Mouse (Mus musculus) E14TG2a.4 (cell line): ENCODE results near the gene Grm8.

ENCODE experiments used
- CTCF ChIP-seq: conservative IDR thresholded peaks from 2 replicates; pipeline ENCODE4 v1.5.1; 2014; ENCODE audit warnings: low read length
- NANOG ChIP-seq: IDR thresholded peaks from 2 replicates; pipeline ENCODE4 v1.6.1; 2014; ENCODE audit warnings: borderline replicate concordance, low read length, mixed read lengths

DNA sequence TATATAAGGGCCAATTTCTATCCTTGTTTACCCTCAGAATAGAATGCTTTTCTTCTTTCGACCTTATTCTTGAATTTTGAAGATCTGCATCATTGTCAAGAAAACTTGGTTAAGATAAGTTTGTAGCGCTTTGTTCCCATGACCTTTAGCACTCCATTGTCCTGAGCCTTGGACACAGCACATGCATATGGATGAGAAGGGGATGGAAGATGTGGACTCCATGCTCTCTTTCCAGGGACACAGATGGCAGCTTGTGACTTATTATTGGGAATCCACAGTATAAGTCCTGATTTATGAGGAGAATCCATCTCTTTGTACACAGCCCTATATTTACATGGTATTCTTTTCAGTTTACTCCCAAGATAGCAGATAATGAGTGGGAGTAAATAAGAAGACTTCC lies 554.5 kb downstream of the Grm8 start:
- no peak for TF ChIP-seq NANOG
- TF ChIP-seq CTCF = no peak
